Mouse (Mus musculus): ENCODE data around the gene Ms4a15. TPM values are rescaled to one million over a fixed set of nuclear protein-coding genes. Genes with fewer than 3 reads are reported as not detected.

The Ms4a15 gene
- not detected for total RNA-seq (2021)
- long read RNA-seq, experiment 1: 0 reads
- long read RNA-seq, experiment 2: 0 reads

DNA sequence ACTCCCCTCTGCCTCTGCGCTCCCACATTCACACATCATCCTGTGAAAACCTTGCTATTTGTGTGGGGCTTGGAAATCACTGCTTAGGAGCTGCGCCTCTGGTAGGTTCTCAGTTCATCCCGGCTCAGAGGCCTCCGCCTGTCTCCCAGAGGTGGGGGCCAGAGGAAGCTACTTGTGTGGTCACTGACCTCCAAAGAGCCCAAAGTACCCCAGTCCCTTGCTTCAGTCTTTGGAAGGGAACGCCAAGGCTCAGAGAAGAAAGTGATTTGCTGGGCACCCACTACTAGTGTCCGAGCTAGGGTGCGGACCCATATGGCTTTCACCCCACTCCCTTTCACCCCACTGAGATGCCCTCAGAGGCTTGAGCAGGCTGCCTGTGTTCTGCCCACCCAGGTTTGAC, at the start of gene Ms4a15:
Gene Ms4a15 (minus strand): TSS at position 101 of the 400 bp plus-strand sequence.
- DNase-seq (ENCODE audit: low spot score in 2 of 2): no peak

DNA sequence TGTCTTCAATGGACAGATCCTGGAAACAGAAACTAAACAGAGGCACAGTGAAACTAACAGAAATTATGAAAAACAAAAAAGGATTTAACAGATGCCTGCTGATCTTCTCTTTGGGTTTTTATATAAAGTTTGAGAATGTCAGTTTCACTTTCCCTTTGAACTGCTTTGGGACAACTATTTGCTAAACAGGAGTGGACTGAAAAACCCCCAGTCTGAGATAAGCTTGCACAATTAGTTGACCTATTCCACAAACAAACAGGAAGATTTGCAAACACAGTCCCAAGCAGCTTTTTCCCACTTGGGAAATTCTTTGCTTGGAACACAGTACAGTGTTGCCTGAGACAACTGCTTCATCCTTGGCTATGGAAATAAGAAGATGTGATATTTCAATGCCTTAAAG, 44.5 kb upstream of the Ms4a15 start:
- no peak for DNase-seq (ENCODE audit: low spot score in 2 of 2)

DNA sequence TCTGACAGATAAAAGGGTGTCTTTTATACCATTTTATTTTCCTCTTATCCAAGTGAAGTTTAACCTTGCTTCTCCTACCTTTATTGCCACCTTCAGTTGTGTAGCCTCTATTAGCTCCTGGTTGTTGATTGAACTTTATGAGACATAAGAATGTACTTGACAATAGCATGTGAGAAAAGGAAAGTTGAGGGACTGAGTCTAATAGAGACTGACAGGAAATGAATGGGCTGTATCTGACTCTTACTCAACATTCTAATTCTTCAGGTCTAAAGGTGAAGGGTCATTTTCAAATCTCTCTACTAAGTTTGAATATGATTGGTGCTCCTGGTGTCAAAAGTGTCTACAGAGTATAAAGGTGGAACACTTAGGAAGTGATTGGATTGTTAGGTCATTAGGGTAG, 29.3 kb upstream of the Ms4a15 start:
- no peak for DNase-seq (ENCODE audit: low spot score in 2 of 2)

DNA sequence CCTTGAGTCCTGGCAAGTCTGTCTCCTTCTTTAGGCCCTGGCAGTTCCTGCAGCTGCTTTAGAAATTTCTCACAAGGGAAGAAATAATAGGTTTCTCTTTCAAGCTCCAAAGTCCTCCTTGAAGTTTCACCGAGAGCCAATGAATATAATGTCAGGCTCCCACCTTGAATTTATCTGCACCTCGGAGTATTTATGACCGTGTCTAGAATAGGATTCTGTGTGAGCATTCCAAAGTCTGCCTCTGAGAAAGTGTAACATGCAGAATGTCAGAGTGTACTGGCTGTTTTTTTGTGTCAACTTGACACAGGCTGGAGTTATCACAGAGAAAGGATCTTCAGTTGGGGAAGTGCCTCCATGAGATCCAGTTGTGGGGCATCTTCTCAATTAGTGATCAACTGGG, 24.8 kb upstream of the Ms4a15 start, which contains the start of gene Ms4a18:
Gene Ms4a18 (minus strand): TSS at position 141 of the 400 bp plus-strand sequence.
- no peak for DNase-seq (ENCODE audit: low spot score in 2 of 2)

DNA sequence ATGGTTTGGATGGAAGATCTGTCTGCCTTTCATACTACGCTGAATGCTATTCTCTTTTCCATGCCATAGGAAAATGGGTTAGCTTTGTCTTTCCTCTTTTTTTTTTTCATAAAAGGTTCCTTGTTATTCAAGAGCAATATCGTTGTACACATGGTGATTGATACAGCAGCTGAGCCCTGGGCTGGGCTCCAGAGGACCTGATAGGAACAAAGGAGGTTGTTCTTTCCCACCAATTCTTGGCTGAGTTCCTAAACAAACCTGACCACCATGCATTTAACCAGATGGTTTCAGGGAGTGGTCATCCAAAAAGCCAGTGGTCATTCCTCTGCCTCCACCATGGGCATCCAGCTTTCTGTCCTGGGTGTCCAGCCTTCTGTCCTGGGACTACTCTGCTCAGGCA, 24.2 kb upstream of the Ms4a15 start:
- DNase-seq (ENCODE audit: low spot score in 2 of 2): no peak

DNA sequence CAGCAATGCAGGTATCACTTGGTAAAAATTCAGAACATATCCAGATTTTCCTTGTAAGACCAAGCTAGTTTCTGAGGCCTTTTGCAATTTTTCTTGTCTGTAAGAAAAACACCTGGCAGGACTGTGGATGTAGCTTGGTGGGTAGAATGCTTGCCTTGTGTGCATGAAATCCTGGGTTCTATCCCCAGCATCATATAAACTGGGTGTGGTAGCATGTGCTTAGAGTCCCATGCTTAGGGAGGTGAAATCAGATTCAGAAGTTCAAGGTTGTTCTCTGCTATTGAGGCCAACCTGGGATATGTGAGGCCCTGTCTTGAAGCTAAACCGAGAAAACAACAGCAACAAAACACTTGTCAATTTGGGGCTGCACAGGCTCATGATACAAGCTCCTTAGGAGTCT, 22.9 kb upstream of the Ms4a15 start:
- no peak for DNase-seq (ENCODE audit: low spot score in 2 of 2)

DNA sequence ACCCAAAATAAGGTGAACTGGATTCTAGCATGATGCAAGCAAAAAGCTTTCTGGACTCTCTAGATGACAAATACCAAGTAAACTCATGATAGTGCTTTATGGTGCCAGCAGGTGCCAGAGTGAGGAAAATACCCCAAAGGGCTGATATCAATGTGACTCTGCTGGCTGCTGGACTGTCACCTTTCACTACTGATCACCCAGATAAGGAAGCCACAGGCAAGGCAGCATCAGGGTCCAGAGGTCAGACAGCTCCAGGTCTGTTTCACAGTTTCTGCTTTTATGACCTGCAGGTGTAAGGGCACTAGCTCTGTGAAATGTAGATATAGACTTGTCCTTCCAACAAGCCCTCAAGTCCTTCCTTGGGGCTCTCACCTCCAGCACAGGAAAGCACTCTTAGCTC, 22.4 kb upstream of the Ms4a15 start:
- DNase-seq (ENCODE audit: low spot score in 2 of 2): no peak

DNA sequence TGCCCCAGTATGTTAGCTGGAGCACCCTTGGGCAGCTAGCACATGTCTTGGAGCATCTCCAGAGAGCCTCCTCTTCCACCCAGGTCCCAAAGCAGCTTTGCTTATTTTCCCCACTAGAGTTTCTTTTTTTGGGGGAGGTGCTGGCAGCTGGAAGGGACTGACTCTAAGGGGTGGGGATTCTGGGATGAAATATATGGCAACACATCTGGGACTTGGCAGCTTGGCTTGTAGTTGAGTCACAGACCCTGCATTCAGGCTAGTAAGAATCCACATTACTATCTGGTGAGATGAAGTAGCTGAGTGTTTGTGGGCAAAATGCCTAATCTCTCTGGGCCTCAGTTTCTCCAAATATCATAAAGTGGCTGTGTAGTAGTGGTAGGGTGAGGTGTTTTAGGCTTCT, 1.1 kb downstream of the Ms4a15 start:
- DNase-seq (ENCODE audit: low spot score in 2 of 2): no peak

DNA sequence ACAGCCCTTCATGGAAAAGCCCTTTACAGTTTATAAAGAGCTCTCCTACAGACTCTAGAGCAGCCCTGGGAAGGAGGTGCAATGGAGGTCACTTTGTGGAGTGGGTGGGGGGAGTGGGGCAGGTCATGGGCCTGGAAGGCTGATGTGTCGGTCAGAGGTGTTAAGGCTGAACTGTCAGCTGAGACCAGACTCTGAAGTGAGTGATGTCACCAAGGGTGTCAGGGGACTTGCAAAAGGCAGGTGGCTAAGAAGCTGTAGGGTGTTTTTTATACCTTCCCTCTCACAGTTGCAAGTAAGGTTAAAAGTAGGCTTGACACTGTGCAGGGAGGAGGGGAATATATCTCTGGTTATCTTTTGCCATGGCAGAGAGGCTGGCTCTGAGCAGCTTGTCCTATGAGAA, 2.3 kb downstream of the Ms4a15 start:
- no peak for DNase-seq (ENCODE audit: low spot score in 2 of 2)

DNA sequence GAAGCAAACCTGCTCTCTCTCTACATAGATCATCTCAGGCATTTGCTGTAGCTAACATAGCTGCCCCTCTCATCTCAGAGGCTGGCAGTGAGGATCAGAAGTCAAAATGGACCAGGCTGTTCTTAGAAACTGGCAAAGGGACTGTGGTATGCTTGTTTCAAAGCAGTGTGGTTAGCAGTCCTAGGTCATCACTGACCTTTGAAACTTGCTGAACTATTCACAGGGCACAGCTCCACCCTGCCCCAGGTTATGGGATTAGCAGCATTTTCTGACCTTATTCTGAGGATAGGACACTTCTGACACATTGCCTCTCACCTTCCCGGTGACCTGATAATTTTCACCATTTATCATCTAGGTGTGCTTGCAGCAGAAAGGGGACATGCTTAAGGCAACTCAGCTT, 4.5 kb downstream of the Ms4a15 start:
- no peak for DNase-seq (ENCODE audit: low spot score in 2 of 2)

DNA sequence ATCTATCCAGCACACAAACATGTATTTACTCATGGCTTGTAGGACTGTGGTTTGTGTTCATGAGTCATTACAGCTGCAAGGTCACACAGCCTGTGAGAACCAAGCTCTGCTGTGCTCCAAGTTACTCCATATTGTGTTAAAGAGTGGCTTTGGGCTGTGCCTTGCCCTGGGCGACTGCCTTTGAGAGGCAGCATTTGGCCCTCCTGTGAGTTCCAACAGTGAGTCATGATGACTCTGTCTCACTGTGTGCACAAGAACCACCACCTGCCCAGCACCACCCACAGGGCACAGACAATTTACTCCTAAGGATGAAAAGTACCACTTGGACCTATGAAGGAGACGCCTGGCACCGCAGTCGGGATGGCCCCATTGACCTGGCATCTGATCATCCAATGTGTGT, 7.2 kb downstream of the Ms4a15 start:
- no peak for DNase-seq (ENCODE audit: low spot score in 2 of 2)

DNA sequence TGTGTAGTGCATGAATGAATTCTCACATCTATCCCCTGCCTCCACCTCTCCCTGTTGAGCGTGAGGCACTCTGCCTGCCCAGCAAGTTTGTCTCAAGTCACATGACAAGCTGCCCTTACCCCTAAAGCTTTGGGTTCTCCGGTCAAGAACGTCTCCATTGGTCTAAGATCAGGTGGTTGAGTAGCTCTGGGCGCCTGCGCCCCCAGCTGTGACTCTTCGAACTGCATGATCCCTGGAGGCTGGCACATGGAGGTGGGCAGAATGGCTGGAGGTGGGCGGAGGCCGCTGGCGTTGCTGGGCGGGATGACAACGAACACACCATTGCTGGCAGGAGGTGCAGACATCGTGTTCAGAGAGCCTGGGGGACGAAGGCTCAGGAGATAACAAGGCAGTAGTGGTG, 8.5 kb downstream of the Ms4a15 start:
- DNase-seq (ENCODE audit: low spot score in 2 of 2): no peak

DNA sequence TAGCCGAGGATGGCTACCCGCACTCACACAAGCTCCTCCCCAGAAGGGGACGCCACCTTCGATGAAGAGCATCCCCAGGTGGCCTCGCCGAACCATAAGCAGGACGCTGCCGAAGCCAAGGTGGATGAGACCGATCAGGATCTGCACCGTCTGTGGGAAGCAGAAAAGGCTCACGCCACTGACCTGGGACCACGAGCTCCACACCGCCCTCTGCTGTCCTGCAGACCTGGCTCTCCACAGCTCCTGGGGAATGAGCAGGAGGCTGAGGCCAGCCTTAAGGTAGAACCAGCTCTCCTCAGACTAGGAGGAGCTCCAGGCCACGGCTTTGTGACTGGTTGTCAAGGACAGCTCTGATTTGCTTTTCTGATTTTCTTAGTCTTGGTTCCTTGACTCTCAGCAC, 9.9 kb downstream of the Ms4a15 start:
- peak in 1 of 2 experiments; percentile 60 for DNase-seq (ENCODE audit: low spot score in 2 of 2)

DNA sequence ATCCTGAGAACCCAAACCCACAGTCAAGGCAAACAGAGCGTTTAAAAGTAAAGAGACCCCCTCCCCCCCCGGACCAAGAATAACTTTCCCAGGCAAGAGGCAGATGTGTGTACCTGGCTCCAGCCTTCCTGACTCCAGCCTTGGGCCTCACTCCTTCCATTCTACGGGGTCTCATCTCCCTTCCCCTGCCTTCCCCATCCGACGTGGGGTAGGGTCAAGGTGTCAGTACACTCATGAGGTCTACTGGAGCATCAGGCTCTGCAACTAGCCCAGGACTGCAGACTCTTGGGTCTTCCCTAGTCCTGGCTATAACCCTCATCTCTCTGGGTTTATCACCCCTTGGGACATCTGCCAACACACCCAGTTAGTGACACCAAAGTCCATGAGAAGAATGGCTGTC, 12.8 kb downstream of the Ms4a15 start:
- DNase-seq (ENCODE audit: low spot score in 2 of 2): no peak

DNA sequence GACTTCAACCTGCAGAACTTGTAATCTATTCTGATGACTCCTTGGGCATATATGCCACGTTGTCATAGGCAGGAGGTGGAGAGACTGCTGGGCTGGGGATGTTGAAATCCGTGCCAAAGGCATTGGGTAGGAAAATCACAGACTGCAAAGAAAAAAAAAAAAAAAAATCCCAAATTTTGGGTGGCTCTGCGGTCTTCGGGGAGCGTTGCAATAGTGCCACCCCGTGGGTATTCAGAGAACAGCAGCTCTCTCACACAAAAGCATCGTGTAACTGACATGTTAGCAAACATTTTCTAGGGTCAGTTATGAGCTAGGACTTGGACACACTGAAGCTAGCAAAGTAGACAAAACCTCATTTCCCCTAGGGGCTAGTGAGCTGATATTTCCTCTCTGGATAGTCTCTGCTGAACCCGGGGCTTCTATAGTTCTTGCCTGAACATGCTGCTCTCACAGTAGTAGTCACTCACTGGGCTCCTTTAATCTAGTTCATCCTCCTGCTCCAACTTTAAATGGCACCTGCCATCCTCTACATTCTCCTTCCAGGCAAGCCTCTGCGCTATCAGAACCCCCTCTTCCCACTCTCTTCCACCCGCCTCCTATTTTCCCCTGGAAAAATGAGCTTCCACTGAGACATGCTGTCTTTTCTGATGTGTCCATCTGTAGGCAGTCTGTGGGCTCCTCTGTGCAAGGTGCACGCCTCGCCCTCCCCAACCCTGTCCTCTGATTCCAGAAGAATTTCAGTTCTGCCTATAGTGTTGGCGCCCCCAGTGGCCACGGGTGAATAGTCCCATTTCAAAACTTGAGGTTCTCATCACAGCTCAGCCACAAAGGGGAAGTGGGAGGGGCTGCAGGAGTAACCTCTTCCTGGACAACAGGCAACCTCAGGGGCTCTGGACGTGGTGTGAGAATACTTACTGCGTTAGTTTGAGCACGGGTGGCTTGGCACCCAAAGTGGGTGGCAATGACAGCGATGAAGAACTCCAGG, 13.6 kb downstream of the Ms4a15 start:
- peak; percentile 60 to 78 for DNase-seq (ENCODE audit: low spot score in 2 of 2)

DNA sequence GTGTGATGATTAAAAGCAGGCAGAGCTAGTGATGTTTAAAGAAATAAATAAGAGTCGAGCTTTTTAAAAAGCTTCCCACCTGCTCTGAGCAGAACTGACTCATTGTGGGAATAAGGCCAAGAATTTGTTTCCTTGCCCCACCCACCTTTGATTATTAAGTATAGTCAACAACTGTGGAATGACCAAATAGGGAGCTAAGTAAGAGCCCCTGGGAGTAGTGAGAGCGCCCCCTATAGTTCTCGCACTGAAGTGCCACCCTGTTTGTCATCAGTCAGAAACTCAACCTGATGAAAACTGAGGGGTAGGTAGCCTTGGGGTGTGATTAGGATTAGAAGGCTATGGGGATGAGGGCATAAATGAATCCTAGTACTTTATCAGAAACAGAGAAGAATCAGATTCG, 16.7 kb downstream of the Ms4a15 start:
- DNase-seq (ENCODE audit: low spot score in 2 of 2): no peak

DNA sequence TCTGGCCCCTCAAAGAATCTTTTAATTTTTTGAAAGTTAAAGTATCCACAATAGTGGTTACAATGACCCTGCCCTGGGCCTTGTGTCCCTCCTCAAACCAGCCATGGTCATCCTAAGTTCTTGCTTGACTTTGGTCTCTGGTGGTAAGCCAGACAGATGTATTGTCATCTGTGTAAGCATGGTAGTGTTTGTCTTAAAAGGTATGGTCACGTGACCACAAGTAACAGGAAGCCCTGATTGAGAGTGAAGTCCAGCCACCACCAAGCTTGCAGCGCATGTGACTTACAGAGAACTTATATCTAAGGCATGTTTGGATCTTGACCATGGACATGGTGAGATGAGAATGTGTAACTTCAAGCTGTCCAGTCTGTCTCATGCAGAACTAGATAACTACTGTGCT, 17.9 kb downstream of the Ms4a15 start:
- DNase-seq (ENCODE audit: low spot score in 2 of 2): no peak

DNA sequence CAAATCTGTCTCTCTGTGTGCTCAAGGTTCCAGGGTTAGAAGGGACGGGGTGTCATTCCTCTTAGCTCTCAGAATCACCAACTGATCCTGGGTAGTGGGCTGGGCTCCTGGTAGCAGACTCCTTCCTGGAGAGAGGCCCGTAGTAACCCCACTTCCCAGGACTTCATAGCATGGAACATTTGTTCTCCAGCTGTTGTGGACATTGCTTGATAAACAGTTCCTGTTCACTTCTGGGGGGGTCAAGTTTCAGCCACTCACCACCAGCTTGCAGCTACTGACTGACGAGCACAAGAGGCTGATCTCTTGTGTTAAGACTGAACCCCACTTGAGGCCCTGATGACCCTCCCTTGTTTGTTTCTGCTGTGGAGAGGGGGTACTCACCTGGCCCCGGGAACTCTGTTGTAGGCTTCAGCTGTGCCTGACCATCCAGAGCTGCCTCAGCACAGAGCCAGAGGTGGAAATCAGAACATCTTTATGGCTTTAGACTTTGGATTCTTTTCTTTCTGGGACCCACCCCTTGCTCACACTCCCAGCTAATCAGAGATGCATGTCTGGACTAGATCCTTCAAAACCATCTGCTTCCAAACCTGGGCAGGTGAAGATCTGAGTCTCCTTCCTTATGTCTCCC, 18.7 kb downstream of the Ms4a15 start, which contains the start of gene Ms4a10:
Gene Ms4a10 (minus strand): TSS at position 433 of the 628 bp plus-strand sequence.
- DNase-seq (ENCODE audit: low spot score in 2 of 2): no peak

DNA sequence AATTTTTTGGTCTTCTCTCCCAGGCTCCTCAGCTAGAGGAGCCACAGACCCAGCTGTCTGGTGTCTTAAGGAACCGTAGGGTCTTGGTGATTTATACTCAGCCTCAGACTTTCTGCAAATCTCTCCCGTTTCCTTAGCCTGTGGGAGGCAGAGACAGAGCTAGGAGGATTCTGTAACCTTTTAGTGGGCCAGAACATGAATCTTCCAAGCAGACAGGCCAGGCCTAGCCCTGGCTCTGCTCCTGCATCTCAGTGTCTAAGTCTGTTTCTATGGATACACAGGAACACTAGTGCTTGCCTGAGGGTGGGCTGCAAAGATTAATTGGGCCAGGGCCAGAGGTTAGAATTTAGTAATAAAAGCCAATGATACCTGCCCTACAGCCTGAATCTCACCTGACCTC, 19.9 kb downstream of the Ms4a15 start:
- DNase-seq (ENCODE audit: low spot score in 2 of 2): no peak

DNA sequence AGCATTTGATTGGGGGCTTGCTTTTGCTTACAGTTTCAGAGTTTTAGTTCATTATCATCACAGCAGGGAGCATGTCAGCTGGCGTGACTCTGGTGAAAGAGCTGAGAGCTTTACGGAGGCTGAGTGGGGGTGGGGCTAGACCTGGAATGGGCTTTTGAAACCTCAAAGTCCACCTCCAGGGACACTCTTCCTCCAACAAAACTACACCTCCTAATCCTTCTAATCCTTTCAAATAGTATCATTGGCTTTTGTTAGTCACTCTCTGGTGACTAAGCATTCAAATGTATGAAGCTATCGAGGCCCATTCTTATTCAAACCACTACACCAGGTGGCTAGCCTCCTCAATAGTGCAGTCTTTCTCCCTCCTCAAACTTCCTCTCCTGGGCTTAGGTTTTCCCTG, 20.4 kb downstream of the Ms4a15 start:
- no peak for DNase-seq (ENCODE audit: low spot score in 2 of 2)

DNA sequence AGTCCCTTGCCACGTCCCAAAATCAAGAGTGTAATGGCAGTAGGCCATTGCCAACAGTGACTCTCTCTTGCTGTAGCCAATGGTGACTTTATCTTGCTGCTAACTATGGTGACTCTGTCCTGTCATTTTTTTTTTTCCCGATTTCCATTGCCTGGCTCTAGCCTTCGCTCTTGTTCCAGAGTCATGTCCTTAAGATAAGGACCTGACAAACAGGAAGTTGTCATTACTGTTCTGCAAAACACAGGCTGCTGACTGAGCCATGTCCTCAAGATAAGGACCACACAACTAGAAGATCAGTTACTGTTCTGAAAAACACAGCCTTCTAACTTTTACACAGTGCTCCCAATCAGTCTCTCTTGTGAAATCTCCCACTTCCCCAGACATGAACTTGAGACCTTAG, 22.6 kb downstream of the Ms4a15 start:
- no peak for DNase-seq (ENCODE audit: low spot score in 2 of 2)

DNA sequence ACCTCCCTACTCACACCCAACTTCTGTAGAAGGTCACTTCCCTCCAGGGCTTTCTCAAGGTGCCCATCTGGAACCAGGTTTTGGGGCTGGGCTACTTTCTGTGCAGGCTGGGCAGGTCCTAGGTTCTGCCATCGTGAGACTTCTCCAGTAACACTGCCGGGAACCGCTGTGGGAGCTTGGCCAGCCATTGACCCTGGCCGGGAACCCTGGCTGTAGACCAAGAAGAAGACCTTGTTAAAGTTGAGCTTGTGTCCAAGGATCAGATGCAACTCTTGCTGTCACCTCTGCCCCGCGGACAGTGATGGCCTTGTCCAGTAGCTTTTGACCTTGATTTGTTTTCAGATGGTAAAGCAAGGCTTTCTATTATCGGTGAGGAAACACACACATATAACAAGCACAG, 24.5 kb downstream of the Ms4a15 start:
- peak in 1 of 2 experiments; percentile 69 for DNase-seq (ENCODE audit: low spot score in 2 of 2)
